Mouse (Mus musculus) cortical plate, adult 2 months (tissue): ENCODE measurements around the gene Mixl1.

Experiments
- CTCF ChIP-seq: fragments of 200-500 bp; IDR thresholded peaks from 2 replicates; pipeline ENCODE4 v1.5.1; 2011; ENCODE audit warnings: mild to moderate bottlenecking, control low read depth, low read length; ENCODE audit not compliant: insufficient read depth; ENCODE audit errors: extremely low read depth
- POLR2A ChIP-seq: fragments of 200-500 bp; IDR thresholded peaks from 2 replicates; pipeline ENCODE4 v1.6.1; 2011; ENCODE audit warnings: mild to moderate bottlenecking, low read length, control low read depth; ENCODE audit not compliant: insufficient read depth; ENCODE audit errors: extremely low read depth

DNA sequence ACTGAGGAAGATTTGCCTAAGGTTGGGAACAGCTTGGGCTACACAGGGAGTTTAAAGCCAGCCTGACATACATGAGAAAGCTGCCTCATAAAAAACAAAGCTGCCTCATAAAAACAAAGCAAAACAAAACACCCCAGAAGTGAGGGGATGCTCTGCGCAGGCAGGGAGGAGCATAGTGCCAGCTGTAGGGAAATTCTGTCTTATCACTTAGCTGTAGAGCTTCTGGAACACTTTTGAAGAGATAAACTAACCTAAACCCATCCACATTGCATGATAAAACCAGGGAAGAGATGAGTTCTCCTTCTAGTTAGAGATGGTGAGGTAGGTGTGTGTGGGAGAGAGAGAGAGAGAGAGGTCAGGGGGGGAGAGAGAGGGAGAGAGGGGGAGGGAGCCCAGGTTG is 25.8 kb upstream of the Mixl1 start:
- TF ChIP-seq CTCF (no peak), POLR2A (no peak)
